Mouse (Mus musculus): ENCODE data around the gene Pus7l.

DNA sequence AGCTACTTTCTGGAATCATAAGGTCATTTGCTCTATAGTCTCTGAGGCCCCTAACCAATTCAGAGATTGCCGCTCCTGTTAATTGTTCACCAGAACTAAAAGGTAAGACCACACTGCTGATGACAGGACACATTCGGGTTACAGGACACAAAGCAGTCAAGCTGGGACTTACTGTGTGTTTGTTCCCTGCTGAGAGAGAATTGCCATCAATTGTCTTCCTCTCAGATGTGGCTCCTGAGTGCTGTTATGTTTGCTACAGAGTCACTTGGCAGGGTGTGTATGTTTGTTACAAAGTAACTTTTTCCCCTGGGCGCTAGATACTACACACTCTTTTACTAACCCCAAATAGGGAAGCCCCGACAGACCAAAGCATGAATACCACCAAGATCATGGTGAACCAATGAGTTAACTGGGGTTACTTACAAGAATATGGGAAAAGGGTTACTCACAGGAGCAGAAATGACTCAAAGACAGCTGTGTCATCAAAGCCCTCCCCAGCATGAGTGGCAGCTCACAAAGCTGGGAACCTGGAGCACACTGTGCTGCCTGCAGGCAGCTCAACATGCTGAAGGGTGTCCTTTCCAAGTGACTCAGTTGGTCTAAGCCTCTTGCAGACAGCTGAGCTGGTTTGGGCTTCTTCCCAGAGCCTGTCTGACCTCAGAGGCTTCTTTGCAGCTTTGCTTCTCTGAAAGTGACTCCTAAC, 31.4 kb upstream of the Pus7l start:
- TF ChIP-seq CTCF (IDR thresholded peaks at IDR 0.05; ENCODE audit: borderline replicate concordance, insufficient read depth, low read length) (no peak), POLR2A (IDR thresholded peaks at IDR 0.05; ENCODE audit: low read depth, low read length) (no peak)

Data from embryonic fibroblast, embryonic 13.5 days (primary cell).